Mouse (Mus musculus): ENCODE results near the gene Nup153. TPM values are rescaled to one million over a fixed set of nuclear protein-coding genes. Genes with fewer than 3 reads are reported as not detected.

Nup153 gene
- total RNA-seq, 2 experiments from 2014 or later, result 128 to 135 TPM

Other genes starting within 250 kb of the Nup153 start
- gene Cap2, start 226.1 kb downstream of the Nup153 start, total RNA-seq (2015; ENCODE audit: low replicate concordance), result not detected in 2 replicates
- gene Cap2, start 226.1 kb downstream of the Nup153 start, total RNA-seq (2017; ENCODE audit: low replicate concordance), result 2.3 TPM in 1 of 2 replicates, not detected in the other
- gene Fam8a1, start 58.4 kb downstream of the Nup153 start, total RNA-seq (2015; ENCODE audit: low replicate concordance), result 18.7 and 21.0 TPM in 2 replicates
- 7.1 and 32.7 TPM in 2 replicates for gene Fam8a1, start 58.4 kb downstream of the Nup153 start, total RNA-seq (2017; ENCODE audit: low replicate concordance)
- gene Kif13a, start 201.9 kb upstream of the Nup153 start, total RNA-seq (2015; ENCODE audit: low replicate concordance), result 1.7 and 3.6 TPM in 2 replicates
- gene Kif13a, start 201.9 kb upstream of the Nup153 start, total RNA-seq (2017; ENCODE audit: low replicate concordance), result 6.5 and 6.7 TPM in 2 replicates